Comparison of ENCODE assay signal across 10 mouse cellular contexts in the genomic region with DNA sequence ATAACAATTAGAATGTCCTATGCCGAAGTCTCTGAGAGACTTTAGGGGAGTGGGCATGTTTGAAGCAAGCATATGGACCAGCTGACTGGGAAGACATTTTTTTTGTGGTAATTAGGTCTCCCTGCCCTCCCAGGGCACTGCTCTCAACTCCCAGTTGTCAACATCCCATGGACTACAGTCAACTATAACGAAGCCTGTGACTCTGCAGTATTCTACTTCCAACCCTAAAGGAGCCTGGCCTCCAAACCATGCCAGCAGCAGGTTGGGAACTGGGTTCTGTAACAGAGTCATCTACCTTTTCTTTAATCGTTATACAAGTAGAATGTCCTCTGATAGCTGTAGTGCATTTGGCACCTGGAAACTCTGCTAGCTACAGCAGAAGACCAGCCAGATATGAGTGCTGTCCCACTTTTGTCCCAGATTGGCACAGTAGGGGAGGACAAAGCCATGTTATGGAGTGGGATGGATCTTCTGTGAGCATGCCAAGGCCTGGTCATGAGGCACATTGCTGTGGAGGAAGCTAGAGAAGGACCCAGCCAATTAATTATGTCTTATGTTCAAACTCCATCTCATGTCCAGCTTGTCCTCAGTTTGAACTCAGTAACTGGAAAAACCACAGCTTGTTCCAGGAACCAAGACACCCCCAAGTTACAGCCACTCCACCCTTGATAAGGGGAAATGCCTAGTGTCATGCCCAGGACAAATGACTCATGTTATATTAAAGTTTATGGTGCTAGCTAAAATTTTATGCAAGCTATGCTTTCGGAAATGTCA.
A peak's percentile ranks its signal among the peaks of the same experiment; 100 is the strongest.
DNase-seq lines count a peak whose midpoint lies in the region; ATAC-seq and TF ChIP-seq lines count a peak whose summit lies in the region.
"Had no signal": no experiment of that assay in that cellular context is flagged by ENCODE, and none has a peak within 500 bp of the region (broad histone marks: within the 10 kb centered on the region; RNA-seq: fewer than 3 reads in every experiment).

No protein-coding gene starts in this region.

- H3K4me3 ChIP-seq in G1E (ENCODE audit: low read depth, low read length), result peak overlapping the region; percentile 34; the same call in 1 of the 2 replicates
- no peak overlapping the region for H3K4me3 ChIP-seq in liver, embryonic 15.5 days (replicated peaks)
- H3K4me3 ChIP-seq: hindbrain, embryonic 13.5 days; midbrain, embryonic 10.5 days had no signal

- no peak overlapping the region for H3K27ac ChIP-seq in liver, embryonic 15.5 days (replicated peaks)
- H3K27ac ChIP-seq: hindbrain, embryonic 13.5 days; midbrain, embryonic 10.5 days had no signal

- H3K9ac ChIP-seq in liver, embryonic 15.5 days, result no peak overlapping the region
- H3K9ac ChIP-seq: hindbrain, embryonic 13.5 days had no signal

- no peak for TF ChIP-seq CTCF in G1E (IDR thresholded peaks at IDR 0.05; ENCODE audit: low read depth, low read length)

- WGBS in liver, embryonic 15.5 days (ENCODE audit: insufficient replicate concordance), result 47% methylated on average over 4 of the region's 4 CpGs

- peaks cover 62% of the 10 kb centered on the region for H3K4me1 ChIP-seq in G1E (ENCODE audit: insufficient read depth, low read depth, low read length)
- no peaks in the 10 kb centered on the region for H3K4me1 ChIP-seq in liver, embryonic 15.5 days (replicated peaks)
- H3K4me1 ChIP-seq: hindbrain, embryonic 13.5 days; midbrain, embryonic 10.5 days had no signal

- DNase-seq in gastrocnemius, postnatal 25 days, result peak; percentile 8
- no peak for DNase-seq in gastrocnemius, adult 18-20 months (ENCODE audit: low spot score)
- DNase-seq in G1E (ENCODE audit: low spot score), result peak; percentile 52
- peak; percentile 69 for DNase-seq in cerebellum, adult 11-12 months
- DNase-seq in right cerebral cortex, postnatal 10 days (ENCODE audit: low spot score in 2 of 2), result no peak
- DNase-seq in ovary, postnatal 36 days (ENCODE audit: low spot score), result no peak
- DNase-seq in neural tube, embryonic 10.5 days (ENCODE audit: extremely low spot score, low spot score), result no peak

- H3K4me2 ChIP-seq in liver, embryonic 15.5 days, result no peak overlapping the region
- H3K4me2 ChIP-seq: hindbrain, embryonic 13.5 days had no signal

- no peaks in the 10 kb centered on the region for H3K36me3 ChIP-seq in G1E (replicated peaks)
- no peaks in the 10 kb centered on the region for H3K36me3 ChIP-seq in liver, embryonic 15.5 days (replicated peaks)
- H3K36me3 ChIP-seq: hindbrain, embryonic 13.5 days; midbrain, embryonic 10.5 days had no signal

- ATAC-seq in G1E (ENCODE audit: extremely low read depth, insufficient number of reproducible peaks, low FRiP score, poor library complexity, severe bottlenecking), result peak; percentile 73
- ATAC-seq in liver, embryonic 15.5 days (ENCODE audit: insufficient read depth), result peak; percentile 44; the same call in 1 of the 2 replicates

- no peaks in the 10 kb centered on the region for H3K9me3 ChIP-seq in G1E (replicated peaks)
- H3K9me3 ChIP-seq in liver, embryonic 15.5 days (replicated peaks), result no peaks in the 10 kb centered on the region
- H3K9me3 ChIP-seq: hindbrain, embryonic 13.5 days; midbrain, embryonic 10.5 days had no signal

- H3K27me3 ChIP-seq in G1E (ENCODE audit: insufficient read depth, low read length), result no peaks in the 10 kb centered on the region
- H3K27me3 ChIP-seq in liver, embryonic 15.5 days, result no peaks in the 10 kb centered on the region

Comparison
In these comparisons a context has a peak if more than half of its experiments do, and no peak if none do; other contexts are left out.
1. DNase-seq: peak in gastrocnemius, postnatal 25 days (single experiment), G1E (single experiment) and cerebellum, adult 11-12 months (single experiment); none in gastrocnemius, adult 18-20 months (single experiment), right cerebral cortex, postnatal 10 days (0 of 2), ovary, postnatal 36 days (single experiment) and neural tube, embryonic 10.5 days (single experiment).